Mouse (Mus musculus) lung, postnatal 4 days (tissue): Measurements from ENCODE around the gene Serpinc1.
"Not testable (repeated sequence)": the region's sequence is repeated elsewhere in the genome, so short reads cannot be mapped to it uniquely, and the experiment has no call there.

ENCODE experiments used
- DNase-seq, 2 experiments: peaks; one replicate each; pipeline ENCODE4 v3.0.0; 2021

Serpinc1 gene

DNA sequence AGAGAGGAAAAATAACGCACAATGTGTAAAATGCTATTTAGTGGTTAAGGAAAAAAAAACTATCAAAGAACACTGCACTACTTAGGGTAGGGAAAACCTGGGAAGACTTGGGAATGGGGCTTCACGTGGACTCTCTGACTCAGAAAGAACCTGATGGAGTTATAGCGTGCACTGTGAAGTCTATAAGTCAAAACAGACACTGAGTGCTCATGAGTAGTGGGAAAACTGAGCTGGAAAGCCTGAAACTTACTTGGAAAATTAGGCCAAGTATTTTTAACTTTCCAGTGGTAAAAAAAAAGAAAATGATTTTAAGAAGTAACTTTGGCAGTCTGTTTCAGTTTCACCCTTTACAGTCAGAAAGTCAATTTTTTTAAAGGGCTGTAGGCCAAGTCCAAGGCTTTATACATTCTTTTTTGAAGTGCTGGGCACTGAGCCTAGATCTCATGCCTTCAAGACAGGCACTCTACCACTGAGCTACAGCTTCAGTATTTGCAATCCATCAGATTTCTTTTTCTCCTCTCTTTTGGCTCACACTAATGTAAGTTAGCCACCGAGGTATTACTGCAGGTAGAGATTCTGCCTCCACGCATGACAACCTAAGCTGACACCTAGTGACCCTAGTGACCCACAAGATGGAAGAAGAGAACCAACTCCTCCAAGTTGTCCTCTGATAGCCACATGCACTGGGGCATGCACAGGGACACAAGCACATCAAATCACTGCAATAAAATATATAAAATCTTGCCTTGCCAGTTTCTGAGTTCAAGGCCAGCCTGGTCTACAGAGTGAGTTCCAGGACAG is 47.2 kb downstream of the Serpinc1 start:
- DNase-seq = peak in 1 of 2 experiments; percentile 30

DNA sequence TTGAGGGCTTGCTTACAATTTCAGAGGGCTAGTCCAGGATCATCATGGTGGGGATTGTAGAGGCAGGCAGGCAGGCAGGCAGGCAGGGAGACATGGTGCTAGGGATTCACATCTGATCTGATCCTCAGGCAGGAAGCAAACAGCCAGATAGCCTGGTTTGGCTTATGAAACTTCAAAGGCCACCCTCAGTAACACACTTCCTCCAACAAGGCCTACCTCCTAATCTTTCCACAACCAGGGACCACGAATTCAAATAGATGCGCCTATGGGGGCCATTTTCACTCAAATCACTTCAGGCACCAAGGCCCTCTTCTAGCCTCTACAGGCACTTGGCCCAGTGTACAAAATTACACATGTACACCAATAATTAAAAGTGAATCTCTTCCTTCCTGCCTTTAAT is 48.8 kb downstream of the Serpinc1 start:
- DNase-seq = no peak

DNA sequence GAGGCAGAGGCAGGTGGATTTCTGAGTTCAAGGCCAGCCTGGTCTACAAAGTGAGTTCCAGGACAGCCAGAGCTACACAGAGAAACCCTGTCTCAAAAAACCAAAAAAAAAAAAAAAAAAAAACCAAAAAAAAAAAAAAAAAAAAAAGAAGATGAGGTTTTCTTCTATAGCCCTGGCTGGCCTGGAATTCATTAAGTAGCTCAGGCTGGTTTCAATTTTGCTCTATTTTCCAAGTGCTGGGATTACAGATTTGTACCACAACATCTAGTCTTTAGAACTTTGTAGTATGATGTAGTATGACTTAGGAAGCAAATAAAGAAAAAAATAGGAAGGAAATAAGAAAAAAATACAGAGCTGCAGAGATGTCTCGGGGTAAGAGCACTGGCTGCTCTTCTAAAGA is 50.0 kb downstream of the Serpinc1 start:
- not testable (repeated sequence) for DNase-seq

DNA sequence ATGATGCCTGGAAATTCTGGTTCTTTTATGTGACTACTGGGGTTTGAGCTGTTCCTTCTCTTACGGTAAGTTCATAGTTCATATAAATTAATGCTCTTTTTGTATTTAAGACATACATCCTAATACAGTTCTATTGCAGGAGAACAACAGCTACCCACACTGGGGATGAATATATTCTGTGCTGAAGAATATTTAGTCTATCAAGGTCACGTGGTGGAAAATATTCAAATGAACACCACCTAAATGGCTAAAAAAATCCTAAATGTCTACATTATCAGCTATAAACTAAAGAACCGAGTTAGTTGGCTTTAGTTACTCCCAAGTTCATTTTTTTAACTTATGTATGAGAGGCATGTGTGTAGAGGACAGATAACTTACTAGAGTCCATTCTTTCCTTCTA is 51.7 kb downstream of the Serpinc1 start:
- no peak for DNase-seq

DNA sequence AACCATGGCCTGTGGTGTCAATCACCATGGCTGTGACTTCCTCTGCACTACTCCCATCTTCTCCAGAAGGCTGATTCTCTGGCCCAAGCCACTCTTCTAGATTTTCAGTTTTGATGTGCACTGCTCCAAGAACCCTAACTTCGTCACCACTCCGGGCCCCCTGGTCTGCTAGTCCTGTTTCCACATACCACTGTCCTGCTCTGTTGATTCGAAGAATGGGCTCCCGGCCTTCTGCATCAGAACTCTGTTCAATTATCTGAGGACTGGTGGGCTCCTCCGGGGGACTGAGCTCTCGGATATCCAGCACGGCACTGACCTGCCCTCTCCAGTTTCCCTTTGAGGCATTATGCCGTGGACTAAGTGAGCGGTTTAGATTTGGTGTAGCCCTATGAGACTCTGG is 53.5 kb downstream of the Serpinc1 start:
- DNase-seq = no peak

DNA sequence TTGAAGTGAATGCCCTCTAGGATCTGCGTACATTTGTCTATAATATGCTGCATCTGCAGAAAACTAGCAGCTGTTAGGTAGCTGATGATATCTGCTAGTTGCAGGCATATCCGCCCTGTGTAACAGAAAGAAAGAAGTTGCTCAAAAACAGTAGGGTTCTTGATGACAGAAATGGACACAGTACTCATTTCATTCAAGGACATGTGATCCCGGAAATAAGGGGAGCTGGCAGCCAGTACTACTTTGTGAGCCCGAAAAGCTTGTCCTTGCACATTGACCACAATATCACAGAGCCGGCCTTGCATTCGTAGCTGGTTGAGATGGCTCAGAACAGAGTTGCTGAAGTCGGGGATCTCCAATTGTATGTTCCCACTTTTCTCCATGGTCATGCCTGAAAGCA is 54.0 kb downstream of the Serpinc1 start:
- DNase-seq = no peak

DNA sequence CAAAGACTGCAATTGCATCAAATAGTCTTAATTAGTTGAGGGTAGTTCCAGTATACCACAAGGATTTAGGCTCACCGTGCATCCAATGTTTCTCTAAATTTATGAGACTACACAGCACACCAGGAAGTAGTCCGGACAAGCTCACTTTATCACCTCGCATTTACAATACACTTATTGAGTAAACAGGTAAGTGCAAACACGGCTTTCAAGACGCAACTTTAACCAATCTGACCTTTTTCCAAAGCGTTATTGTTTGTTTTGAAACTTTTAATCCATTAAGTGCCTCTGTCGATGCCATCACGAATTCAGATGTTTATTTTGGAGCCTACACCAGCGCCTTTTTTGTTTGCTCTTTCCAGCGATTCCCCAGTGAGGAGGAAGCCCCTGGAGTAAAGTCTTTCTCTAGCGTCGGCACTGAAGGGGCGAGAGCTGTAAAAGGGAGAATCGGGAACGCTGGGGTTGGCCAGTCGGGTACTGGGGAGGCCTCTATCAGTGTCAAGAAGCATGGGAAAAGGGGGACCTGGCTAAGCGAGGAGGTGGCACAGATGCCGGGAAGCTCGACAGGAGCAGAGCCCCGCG is 55.6 kb downstream of the Serpinc1 start:
- DNase-seq = no peak

DNA sequence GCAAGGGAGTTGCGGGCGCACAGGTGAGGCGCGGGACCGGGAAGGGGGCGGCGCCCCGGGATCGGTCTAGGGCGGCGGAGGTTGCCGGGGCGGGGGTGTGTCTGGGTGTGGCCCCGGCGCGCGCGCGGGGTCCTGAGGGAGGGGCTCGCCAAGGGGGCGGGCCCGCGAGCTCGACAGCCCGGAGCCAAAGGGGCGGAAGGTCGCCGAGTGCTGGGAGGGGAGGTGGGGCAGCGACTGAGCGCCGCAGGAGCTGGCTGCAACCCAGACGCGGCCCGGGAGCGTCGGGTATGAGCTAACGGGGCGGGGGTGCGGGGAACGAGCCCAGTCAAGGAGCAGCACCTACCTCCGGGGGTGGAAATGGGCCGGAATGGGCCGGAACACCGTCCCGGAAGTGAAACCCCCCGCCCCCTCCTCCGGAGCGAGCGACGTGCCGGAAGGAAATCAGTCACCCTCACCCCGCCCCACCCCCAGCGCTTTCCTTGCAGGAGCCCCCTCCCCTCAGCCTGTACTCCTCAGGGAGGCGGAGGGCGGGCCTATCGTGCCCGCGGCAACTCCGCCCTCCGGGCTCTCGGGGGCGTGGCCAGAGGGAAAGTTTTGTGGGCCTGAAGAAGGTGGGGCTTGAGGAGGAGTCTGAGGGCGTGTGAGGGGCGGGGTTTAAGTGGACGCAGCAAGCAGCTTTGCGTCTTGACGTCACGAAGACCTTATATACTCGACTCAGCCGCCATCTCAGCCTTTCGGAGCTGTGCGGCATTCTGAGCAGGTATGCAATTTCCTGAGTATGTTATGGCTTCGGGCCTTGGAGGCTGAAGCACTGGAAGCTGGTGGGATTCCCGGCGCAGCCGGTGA is 56.3 kb downstream of the Serpinc1 start, which contains the start of gene Zbtb37:
Gene Zbtb37 (minus strand): TSS at position 415 of the 846 bp plus-strand sequence.
- peak; percentile 99 for DNase-seq

DNA sequence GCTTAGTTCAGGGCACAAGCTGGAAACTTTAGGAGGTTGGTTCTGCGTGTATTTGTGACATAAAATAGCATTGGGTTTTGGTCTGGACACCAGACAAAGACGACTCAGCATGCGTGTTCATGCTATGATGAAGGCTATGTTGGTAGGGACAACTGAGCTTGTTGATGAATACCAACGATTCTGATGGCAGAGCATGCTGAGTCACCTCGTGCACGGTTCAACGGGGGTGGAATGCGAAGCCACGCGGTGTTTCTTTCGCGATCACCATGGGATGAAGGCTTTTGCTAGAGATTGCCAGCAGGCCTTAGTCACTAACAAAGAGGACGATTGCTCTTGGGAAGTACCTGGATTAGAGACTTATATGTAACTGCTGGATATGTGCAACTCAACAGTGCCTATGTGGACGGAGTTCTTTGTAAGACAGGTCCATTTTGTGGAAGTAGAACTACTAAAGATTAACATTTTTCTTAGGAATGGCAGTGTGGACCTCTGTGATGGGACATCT is 56.9 kb downstream of the Serpinc1 start:
- peak in 1 of 2 experiments; percentile 16 for DNase-seq

DNA sequence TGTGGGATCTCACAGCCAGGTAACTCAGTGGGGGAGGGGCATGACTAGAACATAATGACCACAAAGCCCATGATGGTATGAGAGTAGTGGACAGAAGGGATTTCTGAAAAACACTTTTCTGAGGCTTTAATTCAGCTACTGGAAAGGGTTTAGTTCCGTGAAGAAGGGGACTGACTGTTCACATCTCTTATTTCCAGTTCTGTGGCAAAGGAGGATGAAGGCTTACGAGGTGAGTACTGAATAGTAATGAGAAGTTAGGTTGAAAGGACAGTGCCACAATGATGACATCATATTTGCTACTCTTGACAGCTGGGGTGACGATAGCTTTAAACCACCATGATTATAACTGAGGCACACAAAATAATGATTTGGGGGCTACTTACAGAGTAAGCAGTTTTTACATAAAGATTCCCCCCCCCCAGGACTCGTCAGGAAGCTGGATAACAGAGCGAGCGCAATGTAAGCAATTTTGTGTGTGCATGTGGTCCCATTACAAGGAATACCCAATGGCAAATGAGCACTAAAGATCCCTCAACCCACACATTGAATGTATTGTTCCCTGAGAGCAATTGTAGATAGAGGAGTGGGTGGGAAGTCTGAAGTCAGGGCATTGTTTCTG is 57.5 kb downstream of the Serpinc1 start:
- DNase-seq = no peak

DNA sequence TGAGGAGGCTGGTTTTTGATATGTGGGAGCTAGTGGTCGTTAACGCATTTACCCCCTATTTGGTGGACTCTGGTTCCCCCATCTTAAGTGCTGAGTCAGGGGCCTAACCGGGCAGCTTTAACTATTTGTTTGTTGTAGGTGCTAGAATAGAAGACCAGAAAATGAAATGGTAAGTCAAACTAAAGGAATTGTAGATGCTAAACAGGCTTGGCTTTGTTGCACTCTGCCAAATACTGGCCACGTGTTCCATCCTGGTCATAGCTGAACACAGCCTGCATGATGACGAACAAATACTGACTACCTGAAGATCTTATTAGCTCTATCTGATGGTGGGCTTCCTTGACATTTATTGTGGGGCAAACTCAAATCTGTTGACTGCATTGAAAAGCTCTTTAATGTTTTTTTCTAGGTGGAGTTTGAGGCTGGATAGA is 58.0 kb downstream of the Serpinc1 start:
- no peak for DNase-seq

DNA sequence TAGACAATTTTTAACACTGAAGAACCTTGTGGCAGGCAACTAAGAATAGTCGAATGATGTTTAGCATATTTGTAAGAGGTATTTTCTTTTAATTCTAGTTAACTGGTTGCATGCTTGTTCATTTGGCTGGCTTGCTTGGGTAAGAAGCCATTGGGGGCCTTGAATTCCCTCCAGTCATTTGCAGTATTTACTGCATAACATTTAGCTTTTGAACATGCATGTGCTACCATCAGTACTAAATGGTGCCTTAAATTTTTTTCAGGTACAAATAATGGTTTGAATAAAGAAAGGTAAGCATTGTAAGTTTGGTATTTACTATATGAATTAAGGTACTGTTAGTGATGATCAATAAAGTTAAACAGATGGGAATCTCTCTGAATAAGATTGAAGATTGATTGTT is 58.6 kb downstream of the Serpinc1 start:
- DNase-seq = no peak

DNA sequence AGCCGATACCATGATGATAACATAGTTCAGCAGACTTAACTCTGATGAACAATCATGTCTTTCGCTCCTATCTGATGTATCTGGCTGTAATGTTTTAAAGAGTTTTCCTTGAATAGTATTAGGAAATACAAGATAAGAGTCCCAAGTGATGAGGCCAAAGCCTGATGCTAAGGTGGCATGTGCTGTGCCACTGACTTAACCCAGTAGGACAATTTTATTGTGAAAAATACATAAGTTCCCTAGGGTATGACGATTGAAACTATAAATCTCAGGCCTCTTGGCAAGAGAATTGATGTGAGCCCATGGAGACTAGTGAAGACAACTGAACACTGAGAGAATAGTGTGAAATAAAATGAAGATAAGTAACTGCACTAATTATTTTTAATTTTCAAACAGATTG is 59.2 kb downstream of the Serpinc1 start:
- DNase-seq = no peak

DNA sequence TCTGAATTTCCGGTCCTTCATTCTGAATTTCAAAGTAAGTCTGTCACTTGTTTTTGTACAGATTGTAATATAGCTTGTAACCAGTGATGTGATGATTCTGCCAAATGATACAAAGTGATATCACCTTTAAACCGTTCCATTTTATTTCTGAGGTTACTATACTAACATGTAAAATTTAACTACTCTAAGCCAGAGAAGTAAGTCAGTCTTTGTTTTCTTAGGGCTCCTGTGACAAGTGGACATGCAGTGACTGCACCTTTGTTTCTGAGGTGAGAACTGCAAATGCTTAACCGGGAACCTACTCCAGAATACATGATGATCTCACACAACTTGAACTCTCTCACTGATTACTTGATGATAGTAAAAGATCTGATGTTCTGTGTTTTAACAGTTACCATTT is 59.6 kb downstream of the Serpinc1 start:
- no peak for DNase-seq

DNA sequence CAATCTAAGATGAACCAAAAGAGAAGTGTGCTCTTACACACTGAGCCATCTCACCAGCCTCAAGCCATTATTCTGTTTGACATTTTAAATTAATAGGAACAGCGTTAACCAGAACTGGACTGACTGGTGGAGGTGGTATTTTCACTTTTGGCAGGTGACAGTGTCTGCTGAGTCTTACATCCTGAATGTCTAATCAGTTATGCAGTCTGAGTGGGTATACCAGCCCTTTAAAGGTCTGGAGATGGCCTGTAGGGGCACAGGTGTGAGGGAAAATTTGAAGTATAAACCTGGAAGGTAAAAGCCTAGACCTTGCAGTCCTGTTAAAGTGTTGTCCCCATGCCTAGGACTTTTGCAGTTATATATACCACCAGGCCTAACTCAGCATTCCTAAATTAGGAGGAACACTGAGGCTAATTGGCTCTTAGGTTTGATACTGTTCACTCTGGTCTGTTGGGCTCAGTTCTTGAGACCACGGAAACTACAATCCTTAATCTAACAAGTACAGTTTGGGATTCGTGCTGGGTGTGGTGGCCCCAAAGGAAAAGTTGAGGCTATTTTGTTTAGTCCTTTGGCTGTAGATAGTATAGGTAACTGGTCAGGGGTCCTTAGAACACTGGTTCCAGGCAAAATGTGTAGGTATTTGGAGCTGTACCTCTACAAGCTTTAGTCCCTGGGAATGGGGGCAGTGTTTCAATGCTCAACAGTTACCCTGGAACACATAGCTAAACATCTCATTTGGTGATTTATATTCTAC is 60.8 kb downstream of the Serpinc1 start:
- no peak for DNase-seq

DNA sequence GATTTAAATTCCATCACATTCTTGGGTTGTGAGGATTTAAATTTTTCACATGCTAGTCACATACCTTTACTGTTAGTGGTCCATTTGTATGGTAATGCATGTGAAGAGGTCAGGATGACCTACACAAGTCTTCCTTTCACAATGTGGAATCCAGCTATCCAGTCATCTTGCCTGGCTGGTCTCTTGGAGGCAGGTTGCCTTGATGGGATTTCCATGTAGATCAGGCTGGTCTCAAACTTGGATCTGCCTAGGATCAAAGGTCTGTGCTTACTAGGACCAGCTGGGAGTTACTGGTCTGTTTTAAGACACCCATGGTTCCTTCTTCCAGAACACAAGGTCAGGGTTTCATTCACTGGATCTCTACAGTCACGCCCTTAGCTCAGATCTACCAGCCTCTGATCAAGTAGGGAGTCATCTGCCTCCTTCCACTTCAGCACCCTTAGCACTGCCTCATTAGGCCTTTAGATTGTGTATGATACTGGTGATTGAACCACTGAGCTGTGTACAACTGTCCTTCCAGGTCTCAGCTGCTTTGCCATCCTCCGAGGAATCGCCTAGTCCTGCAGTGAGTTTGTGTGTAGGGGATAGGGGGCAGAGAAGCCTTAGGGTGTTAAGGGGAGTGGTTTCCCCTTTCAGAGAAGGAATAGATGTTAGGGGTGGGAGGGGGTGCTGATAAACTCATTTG is 61.5 kb downstream of the Serpinc1 start:
- no peak for DNase-seq

DNA sequence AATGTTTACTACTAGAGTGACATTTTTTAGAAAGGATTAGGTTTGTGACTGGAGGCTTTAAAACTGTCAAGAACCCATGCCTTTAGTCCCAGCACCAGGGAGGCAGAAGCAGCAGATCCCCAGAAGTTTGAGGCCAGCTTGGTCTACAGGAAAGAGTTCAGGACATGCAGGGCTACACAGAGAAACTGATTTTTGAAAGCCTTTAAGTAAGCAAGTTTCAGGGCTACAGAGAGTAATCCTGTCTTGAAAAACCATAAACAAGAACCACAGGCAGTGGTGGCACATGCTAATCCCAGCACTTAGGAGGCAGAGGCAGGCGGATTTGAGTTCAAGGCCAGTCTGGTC is 62.0 kb downstream of the Serpinc1 start:
- DNase-seq = no peak

DNA sequence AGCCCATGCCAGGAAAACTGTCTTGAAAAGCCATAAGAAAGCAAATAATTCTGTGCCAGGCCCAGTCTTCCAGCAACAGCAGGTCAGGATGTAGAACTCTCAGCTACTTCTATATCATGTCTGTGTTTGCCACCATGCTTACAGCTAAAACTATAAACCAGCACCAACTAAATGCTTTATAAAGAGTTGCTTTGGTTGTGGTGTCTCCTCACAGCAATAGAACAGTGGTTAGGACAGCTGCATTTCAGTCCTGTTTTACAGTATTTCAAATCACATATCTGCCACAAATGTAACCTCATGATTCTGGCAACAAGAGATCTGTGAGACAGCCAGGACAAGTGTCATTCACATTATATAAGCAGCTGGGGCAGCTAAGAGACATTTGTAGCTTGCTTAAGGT is 62.5 kb downstream of the Serpinc1 start:
- no peak for DNase-seq

DNA sequence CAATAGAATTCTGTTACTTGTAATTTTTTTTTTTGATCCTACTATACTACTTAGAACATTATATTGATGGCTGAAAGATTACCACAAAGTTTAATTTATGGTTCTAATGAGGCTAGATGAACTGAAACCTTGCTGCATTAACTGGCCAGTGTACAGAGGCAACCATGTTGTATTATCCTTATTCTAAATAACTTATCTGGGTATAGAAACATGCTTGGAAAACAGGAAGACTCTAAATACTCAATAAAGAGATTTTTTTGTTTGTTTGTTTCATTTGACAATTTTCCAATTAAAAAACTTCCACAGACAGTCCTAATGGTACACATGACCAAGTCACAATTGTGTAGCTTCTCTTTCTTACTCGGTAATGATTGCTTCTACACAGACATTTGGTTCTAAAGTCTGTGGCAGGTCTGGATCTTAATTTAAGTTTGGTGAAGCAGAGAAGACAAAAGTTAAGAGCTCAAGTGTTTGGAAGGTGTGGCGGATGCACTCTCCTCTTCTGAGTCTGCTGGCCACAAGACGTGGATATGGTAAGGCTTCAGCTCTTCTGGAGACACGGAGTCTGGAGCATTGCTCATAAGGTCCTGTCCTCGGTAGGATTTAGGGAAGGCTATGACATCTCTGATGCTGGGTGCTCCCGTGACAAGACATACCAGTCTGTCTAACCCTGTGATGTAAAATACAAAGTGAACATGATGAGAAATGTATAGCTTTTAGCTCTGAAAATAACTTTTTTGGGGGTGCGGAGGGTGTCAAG is 63.1 kb downstream of the Serpinc1 start:
- no peak for DNase-seq

DNA sequence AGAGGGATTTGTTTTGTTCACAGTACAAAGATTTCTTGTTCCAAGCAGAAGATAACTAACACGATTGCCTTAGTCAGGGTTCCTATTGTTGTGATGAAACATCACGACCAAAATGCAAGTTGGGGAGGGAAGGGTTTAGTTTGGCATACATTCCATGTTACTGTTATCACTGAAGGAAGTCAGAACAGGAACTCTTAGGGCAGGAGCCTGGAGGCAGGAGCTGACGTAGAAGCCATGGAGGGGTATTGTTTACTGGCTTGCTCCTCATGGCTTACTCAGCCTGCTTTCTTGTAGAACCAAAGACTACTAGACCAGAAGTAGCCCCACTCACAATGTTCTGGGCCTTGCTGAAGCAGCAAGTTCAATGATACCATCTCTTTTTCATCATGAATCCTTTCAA is 68.6 kb downstream of the Serpinc1 start:
- no peak for DNase-seq
